Mouse (Mus musculus): Measurements from ENCODE around the gene Cd69. TPM values are rescaled to one million over a fixed set of nuclear protein-coding genes. Genes with fewer than 3 reads are reported as not detected.

Gene Cd69
- polyA plus RNA-seq, 1 experiment from 2014 or later, result 0.09 TPM

- H3K4me3 ChIP-seq (ENCODE audit: low read length), result no peak overlapping the region
- WGBS, result 78% methylated on average over 9 of the region's 9 CpGs
- H3K27ac ChIP-seq (ENCODE audit: low read length), result no peak overlapping the region
- ATAC-seq (ENCODE audit: low read depth), result no peak
- no peaks in the 10 kb centered on the region for H3K9me3 ChIP-seq (ENCODE audit: control insufficient read depth, low read length)
- no peaks in the 10 kb centered on the region for H3K36me3 ChIP-seq (ENCODE audit: control insufficient read depth, insufficient read depth, low read length)
- H3K4me1 ChIP-seq (replicated peaks; ENCODE audit: control insufficient read depth, insufficient read depth, low read length), result peaks cover 3% of the 10 kb centered on the region; the same call in 1 of the 2 replicates
- H3K9ac ChIP-seq (ENCODE audit: low read length), result no peak overlapping the region
- no peaks in the 10 kb centered on the region for H3K27me3 ChIP-seq (ENCODE audit: control insufficient read depth, insufficient read depth, low read depth, low read length)
- no peak overlapping the region for H3K4me2 ChIP-seq (ENCODE audit: low read depth, low read length)
Measured at GRCm38 (mm10) chr6:129239564-129240248, 35.5 kb downstream of the Cd69 start.

- Histone ChIP-seq H3K4me1 (replicated peaks; ENCODE audit: control insufficient read depth, insufficient read depth, low read length) (peaks cover 6% of the 10 kb centered on the region; the same call in 1 of the 2 replicates), H3K27me3 (ENCODE audit: control insufficient read depth, insufficient read depth, low read depth, low read length) (no peaks in the 10 kb centered on the region), H3K4me3 (ENCODE audit: low read length) (peak overlapping the region; percentile 73), H3K9me3 (ENCODE audit: control insufficient read depth, low read length) (no peaks in the 10 kb centered on the region), H3K4me2 (ENCODE audit: low read depth, low read length) (peak overlapping the region; percentile 53), H3K36me3 (ENCODE audit: control insufficient read depth, insufficient read depth, low read length) (no peaks in the 10 kb centered on the region), H3K9ac (ENCODE audit: low read length) (peak overlapping the region; percentile 79), H3K27ac (ENCODE audit: low read length) (peak overlapping the region; percentile 56)
- WGBS, result 11% methylated on average over 14 of the region's 14 CpGs
- peak; percentile 70 for ATAC-seq (ENCODE audit: low read depth)
Measured at GRCm38 (mm10) chr6:129238275-129239038, 36.8 kb downstream of the Cd69 start.

- 12% methylated on average over 16 of the region's 16 CpGs for WGBS
- peak overlapping the region; percentile 79 for H3K9ac ChIP-seq (ENCODE audit: low read length)
- ATAC-seq (ENCODE audit: low read depth), result peak; percentile 91
Measured at GRCm38 (mm10) chr6:129237350-129238274, 37.6 kb downstream of the Cd69 start.

GRCm38 (mm10) chr6:129236652-129237342, 38.4 kb downstream of the Cd69 start:
- peak overlapping the region; percentile 53 for H3K4me2 ChIP-seq (ENCODE audit: low read depth, low read length)
- H3K27ac ChIP-seq (ENCODE audit: low read length), result peak overlapping the region; percentile 71
- H3K9me3 ChIP-seq (ENCODE audit: control insufficient read depth, low read length), result no peaks in the 10 kb centered on the region
- no peak for ATAC-seq (ENCODE audit: low read depth)
- H3K27me3 ChIP-seq (ENCODE audit: control insufficient read depth, insufficient read depth, low read depth, low read length), result no peaks in the 10 kb centered on the region
- peak overlapping the region; percentile 73 for H3K4me3 ChIP-seq (ENCODE audit: low read length)
- WGBS, result 81% methylated on average over 2 of the region's 2 CpGs
- no peaks in the 10 kb centered on the region for H3K36me3 ChIP-seq (ENCODE audit: control insufficient read depth, insufficient read depth, low read length)
- H3K4me1 ChIP-seq (replicated peaks; ENCODE audit: control insufficient read depth, insufficient read depth, low read length), result peaks cover 11% of the 10 kb centered on the region; the same call in 1 of the 2 replicates
- H3K9ac ChIP-seq (ENCODE audit: low read length), result peak overlapping the region; percentile 79; the same call in 1 of the 2 replicates

More at GRCm38 (mm10) chr6:129237350-129238274, 37.6 kb downstream of the Cd69 start:
- peak overlapping the region; percentile 73 for H3K4me3 ChIP-seq (ENCODE audit: low read length)
- H3K9me3 ChIP-seq (ENCODE audit: control insufficient read depth, low read length), result no peaks in the 10 kb centered on the region
- peaks cover 11% of the 10 kb centered on the region; the same call in 1 of the 2 replicates for H3K4me1 ChIP-seq (replicated peaks; ENCODE audit: control insufficient read depth, insufficient read depth, low read length)
- no peaks in the 10 kb centered on the region for H3K27me3 ChIP-seq (ENCODE audit: control insufficient read depth, insufficient read depth, low read depth, low read length)
- H3K4me2 ChIP-seq (ENCODE audit: low read depth, low read length), result peak overlapping the region; percentile 53
- H3K36me3 ChIP-seq (ENCODE audit: control insufficient read depth, insufficient read depth, low read length), result no peaks in the 10 kb centered on the region
- peak overlapping the region; percentile 56 for H3K27ac ChIP-seq (ENCODE audit: low read length)

GRCm38 (mm10) chr6:129235855-129236461, 39.3 kb downstream of the Cd69 start:
- H3K9me3 ChIP-seq (ENCODE audit: control insufficient read depth, low read length), result no peaks in the 10 kb centered on the region
- H3K36me3 ChIP-seq (ENCODE audit: control insufficient read depth, insufficient read depth, low read length), result no peaks in the 10 kb centered on the region
- no peak overlapping the region for H3K4me3 ChIP-seq (ENCODE audit: low read length)
- H3K9ac ChIP-seq (ENCODE audit: low read length), result no peak overlapping the region
- H3K4me2 ChIP-seq (ENCODE audit: low read depth, low read length), result peak overlapping the region; percentile 36
- peaks cover 14% of the 10 kb centered on the region; the same call in 1 of the 2 replicates for H3K4me1 ChIP-seq (replicated peaks; ENCODE audit: control insufficient read depth, insufficient read depth, low read length)
- ATAC-seq (ENCODE audit: low read depth), result peak; percentile 56
- no peaks in the 10 kb centered on the region for H3K27me3 ChIP-seq (ENCODE audit: control insufficient read depth, insufficient read depth, low read depth, low read length)
- WGBS, result 64% methylated on average over 5 of the region's 5 CpGs
- peak overlapping the region; percentile 71 for H3K27ac ChIP-seq (ENCODE audit: low read length)

GRCm38 (mm10) chr6:129234456-129235360, 40.5 kb downstream of the Cd69 start:
- WGBS, result 53% methylated on average over 8 of the region's 8 CpGs
- Histone ChIP-seq H3K27ac (ENCODE audit: low read length) (peak overlapping the region; percentile 71), H3K27me3 (ENCODE audit: control insufficient read depth, insufficient read depth, low read depth, low read length) (no peaks in the 10 kb centered on the region), H3K9ac (ENCODE audit: low read length) (no peak overlapping the region), H3K4me3 (ENCODE audit: low read length) (no peak overlapping the region), H3K36me3 (ENCODE audit: control insufficient read depth, insufficient read depth, low read length) (no peaks in the 10 kb centered on the region), H3K4me2 (ENCODE audit: low read depth, low read length) (no peak overlapping the region; the same call in 1 of the 2 replicates), H3K9me3 (ENCODE audit: control insufficient read depth, low read length) (no peaks in the 10 kb centered on the region), H3K4me1 (replicated peaks; ENCODE audit: control insufficient read depth, insufficient read depth, low read length) (peaks cover 24% of the 10 kb centered on the region)
- no peak for ATAC-seq (ENCODE audit: low read depth)

- no peaks in the 10 kb centered on the region for H3K27me3 ChIP-seq (ENCODE audit: control insufficient read depth, insufficient read depth, low read depth, low read length)
- peaks cover 26% of the 10 kb centered on the region for H3K4me1 ChIP-seq (replicated peaks; ENCODE audit: control insufficient read depth, insufficient read depth, low read length)
- no peaks in the 10 kb centered on the region for H3K36me3 ChIP-seq (ENCODE audit: control insufficient read depth, insufficient read depth, low read length)
- H3K4me2 ChIP-seq (ENCODE audit: low read depth, low read length), result no peak overlapping the region
- H3K9ac ChIP-seq (ENCODE audit: low read length), result no peak overlapping the region
- no peaks in the 10 kb centered on the region for H3K9me3 ChIP-seq (ENCODE audit: control insufficient read depth, low read length)
- H3K27ac ChIP-seq (ENCODE audit: low read length), result peak overlapping the region; percentile 71
- H3K4me3 ChIP-seq (ENCODE audit: low read length), result no peak overlapping the region
- ATAC-seq (ENCODE audit: low read depth), result no peak
- 81% methylated on average over 12 of the region's 18 CpGs for WGBS
Measured at GRCm38 (mm10) chr6:129233955-129234369, 41.3 kb downstream of the Cd69 start.
